Mouse (Mus musculus) embryonic facial prominence, embryonic 11.5 days (tissue): ENCODE data around the gene Sfn. TPM values are rescaled to one million over a fixed set of nuclear protein-coding genes. Genes with fewer than 3 reads are reported as not detected.

Experiments
- ATAC-seq: fragments of 200-750 bp; cut with Nextera tagmentation; replicated peaks from 2 replicates; pipeline ENCODE4 v1.8.0; 2017; ENCODE audit warnings: low read depth; ENCODE audit not compliant: insufficient number of reproducible peaks, low FRiP score, low TSS enrichment
- DNase-seq: peaks from one replicate; pipeline ENCODE4 v3.0.0-alpha.2; 2015; ENCODE audit warnings: low spot score
- H3K27ac ChIP-seq: fragments of 300-500 bp; sonication (generic); replicated peaks from 2 replicates; pipeline ENCODE4 v1.5.1; 2014; ENCODE audit warnings: mild to moderate bottlenecking, low read depth, low read length, control low read depth
- H3K27me3 ChIP-seq: fragments of 300-500 bp; sonication (generic); 2 replicates; pipeline ENCODE4 v1.6.1; 2014; ENCODE audit warnings: mild to moderate bottlenecking, low read length, moderate library complexity, mixed read lengths; ENCODE audit not compliant: control insufficient read depth, insufficient read depth
- H3K36me3 ChIP-seq: fragments of 300-500 bp; sonication (generic); replicated peaks from 2 replicates; pipeline ENCODE4 v1.6.1; 2014; ENCODE audit warnings: low read depth, mild to moderate bottlenecking, low read length, moderate library complexity, mixed read lengths; ENCODE audit not compliant: control insufficient read depth, insufficient read depth
- H3K4me1 ChIP-seq: fragments of 300-500 bp; sonication (generic); 2 replicates; pipeline ENCODE4 v1.6.1; 2014; ENCODE audit warnings: low read length, mixed read lengths; ENCODE audit not compliant: control insufficient read depth, insufficient read depth
- H3K4me2 ChIP-seq: fragments of 300-500 bp; sonication (generic); 2 replicates; pipeline ENCODE4 v1.6.1; 2014; ENCODE audit warnings: low read depth, mild to moderate bottlenecking, control low read depth, low read length, moderate library complexity
- H3K4me3 ChIP-seq: fragments of 300-500 bp; sonication (generic); 2 replicates; pipeline ENCODE4 v1.5.1; 2014; ENCODE audit warnings: low read depth, low read length, control low read depth
- H3K9ac ChIP-seq: fragments of 300-500 bp; sonication (generic); replicated peaks from 2 replicates; pipeline ENCODE4 v1.6.1; 2014; ENCODE audit warnings: mild to moderate bottlenecking, control low read depth, low read length
- H3K9me3 ChIP-seq: fragments of 300-500 bp; sonication (generic); replicated peaks from 2 replicates; pipeline ENCODE4 v1.6.1; 2016; ENCODE audit warnings: mild to moderate bottlenecking, low read length, inconsistent platforms, mixed read lengths; ENCODE audit not compliant: control insufficient read depth
- WGBS: fragments of 180-500 bp; shearing (Covaris S2); extraction: QIAGEN DNeasy Blood & Tissue Kit; methylation state at CpG from one replicate; pipeline ENCODE4 v1.1.7; 2014; 5-methylcytosine and 5-hydroxymethylcytosine counted together
- polyA plus RNA-seq: library from polyadenylated mRNA; unstranded; fragments of >200 nt; fragmentation: Nextera tagmentation; extraction: Ambion mirVana; gene quantifications from 2 replicates; pipeline ENCODE4 v1.2.1, GENCODE M21; 2014

The Sfn gene
- polyA plus RNA-seq, 1 experiment from 2014 or later = 32.4 TPM

DNA sequence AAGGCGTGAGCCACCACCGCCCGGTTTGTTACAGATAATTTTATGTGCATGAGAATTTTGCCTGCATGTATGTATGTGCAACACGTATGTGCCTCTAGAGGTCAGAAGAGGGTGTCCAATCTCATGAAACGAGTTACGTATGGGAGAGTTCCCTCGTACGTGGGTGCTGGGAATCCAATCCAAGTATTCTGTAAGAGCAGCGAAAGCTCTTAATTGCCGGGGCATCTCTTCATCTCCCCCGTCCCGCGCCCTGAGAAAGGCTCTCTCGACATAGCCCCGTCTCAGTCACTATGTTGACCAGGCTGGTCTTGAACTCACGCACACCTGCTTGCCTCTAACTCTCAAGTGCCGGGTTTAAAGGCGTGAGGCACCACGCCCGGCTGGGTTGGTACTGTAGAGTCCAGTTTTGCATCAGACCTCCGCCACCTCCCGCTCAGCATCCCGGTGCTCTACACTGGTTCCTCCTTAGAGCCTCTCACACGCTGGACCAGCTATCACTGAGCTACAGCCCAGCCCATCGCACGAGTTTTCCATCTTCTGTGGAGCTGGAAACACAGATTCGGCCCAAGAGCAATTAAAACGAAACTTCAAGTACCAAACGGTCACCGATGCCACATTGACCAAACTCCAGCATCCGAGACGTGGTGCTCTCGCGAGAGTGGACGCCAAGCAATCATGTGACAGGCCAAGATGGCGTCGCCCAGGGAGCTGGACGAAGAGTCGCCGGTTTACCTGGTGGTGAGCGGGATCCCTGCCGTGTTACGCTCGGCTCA lies 27.7 kb downstream of the Sfn start, which contains the start of gene Gpatch3:
Gpatch3 (plus strand) TSS at position 676 of the 773 bp plus-strand sequence.
- WGBS = 8% methylated on average over 44 of the region's 44 CpGs

GRCm38 (mm10) chr4:133570066-133570466 lies 31.9 kb downstream of the Sfn start:
- no peak for DNase-seq
- Histone ChIP-seq H3K4me2 (no peak overlapping the region), H3K27me3 (no peaks in the 10 kb centered on the region), H3K9ac (no peak overlapping the region), H3K4me1 (no peaks in the 10 kb centered on the region), H3K36me3 (no peaks in the 10 kb centered on the region), H3K9me3 (no peaks in the 10 kb centered on the region), H3K4me3 (no peak overlapping the region), H3K27ac (no peak overlapping the region)
- WGBS = 58% methylated on average over 10 of the region's 10 CpGs
- no peak for ATAC-seq

More for the DNA sequence above, 27.7 kb downstream of the Sfn start, which contains the start of gene Gpatch3:
- DNase-seq (peak; percentile 95), ATAC-seq (peak; percentile 77)
- Histone ChIP-seq H3K9ac (peak within 1 kb of the TSS; percentile 91), H3K9me3 (no peaks in the 10 kb centered on the region), H3K27me3 (no peaks in the 10 kb centered on the region), H3K4me3 (peak within 1 kb of the TSS; percentile 98), H3K4me1 (no peaks in the 10 kb centered on the region), H3K4me2 (peak within 1 kb of the TSS; percentile 89), H3K27ac (peak within 1 kb of the TSS; percentile 79), H3K36me3 (no peaks in the 10 kb centered on the region)

DNA sequence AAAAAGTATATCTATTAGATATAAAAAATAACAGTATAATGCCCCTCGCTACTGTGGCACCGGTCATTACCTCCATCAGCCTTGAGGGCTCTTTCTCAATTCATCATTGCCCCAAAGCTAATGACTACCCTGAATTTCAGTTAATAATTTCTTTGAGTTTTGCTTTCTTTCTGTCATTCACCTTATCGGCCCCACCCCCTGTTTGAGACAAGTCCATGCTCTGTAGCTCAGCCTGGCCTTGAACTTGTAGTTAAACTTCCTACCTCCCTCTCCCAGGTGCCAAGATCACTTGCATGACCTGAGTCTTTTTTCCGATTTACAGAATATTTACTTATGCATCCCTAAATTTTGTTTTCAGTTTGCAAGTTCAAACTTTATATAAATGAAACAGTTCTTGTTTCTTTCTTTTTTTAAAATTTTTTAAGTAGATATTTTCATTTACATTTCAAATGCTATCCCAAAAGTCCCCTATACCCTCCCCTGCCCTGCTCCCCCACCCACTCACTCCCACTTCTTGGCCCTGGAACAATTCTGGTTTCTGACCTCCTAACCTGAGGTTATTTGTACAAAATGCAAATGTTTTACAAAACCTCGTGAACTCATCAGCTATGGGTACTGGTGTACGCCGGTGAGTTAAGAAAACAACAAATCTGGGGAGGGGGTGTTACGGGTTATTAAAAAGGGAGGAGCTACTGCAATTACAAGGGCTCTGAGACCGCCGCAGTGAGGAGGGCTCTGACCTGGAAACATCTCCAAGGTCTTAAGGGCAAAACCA lies 32.5 kb downstream of the Sfn start:
- Histone ChIP-seq H3K4me1 (no peaks in the 10 kb centered on the region), H3K4me2 (no peak overlapping the region), H3K9ac (no peak overlapping the region), H3K9me3 (no peaks in the 10 kb centered on the region), H3K27me3 (no peaks in the 10 kb centered on the region), H3K4me3 (no peak overlapping the region), H3K36me3 (no peaks in the 10 kb centered on the region), H3K27ac (no peak overlapping the region)
- ATAC-seq (no peak), DNase-seq (no peak)
- WGBS = 78% methylated on average over 10 of the region's 10 CpGs

DNA sequence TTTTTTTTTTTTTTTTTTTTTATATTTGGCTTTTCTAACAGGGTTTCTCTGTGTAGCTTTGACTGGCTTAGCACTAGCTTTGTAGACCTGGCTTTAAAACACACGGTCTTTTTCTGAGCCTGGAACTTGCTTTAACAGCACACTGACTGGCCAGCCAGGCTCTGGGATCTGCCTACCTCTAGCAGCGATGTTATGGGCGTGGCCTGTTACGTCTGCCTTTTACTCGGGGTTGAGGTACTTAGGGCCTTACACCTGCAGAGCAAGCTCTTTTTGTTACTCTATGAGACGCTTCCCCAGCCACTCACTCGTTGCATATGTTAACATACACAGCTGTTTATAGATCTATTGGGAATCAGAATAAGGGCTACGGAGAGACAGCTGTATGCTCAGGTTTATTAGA lies 34.7 kb downstream of the Sfn start:
- no peak for DNase-seq
- no peak overlapping the region for H3K9ac ChIP-seq
- 29% methylated on average over 8 of the region's 8 CpGs for WGBS

GRCm38 (mm10) chr4:133563123-133563571 lies 38.8 kb downstream of the Sfn start:
- no peak overlapping the region for H3K4me2 ChIP-seq
- H3K4me1 ChIP-seq = no peaks in the 10 kb centered on the region
- no peak overlapping the region for H3K4me3 ChIP-seq
- H3K27ac ChIP-seq = no peak overlapping the region
- WGBS = 82% methylated on average over 11 of the region's 11 CpGs
- no peak for DNase-seq
- no peak overlapping the region for H3K9ac ChIP-seq
- no peaks in the 10 kb centered on the region for H3K36me3 ChIP-seq
- H3K27me3 ChIP-seq = no peaks in the 10 kb centered on the region
- ATAC-seq = no peak
- no peaks in the 10 kb centered on the region for H3K9me3 ChIP-seq

More for the DNA sequence above, 34.7 kb downstream of the Sfn start:
- Histone ChIP-seq H3K27me3 (no peaks in the 10 kb centered on the region), H3K4me1 (no peaks in the 10 kb centered on the region), H3K27ac (no peak overlapping the region), H3K4me3 (no peak overlapping the region), H3K9me3 (no peaks in the 10 kb centered on the region), H3K4me2 (no peak overlapping the region), H3K36me3 (no peaks in the 10 kb centered on the region)
- ATAC-seq = no peak

GRCm38 (mm10) chr4:133561622-133562021 lies 40.3 kb downstream of the Sfn start:
- Histone ChIP-seq H3K4me1 (no peaks in the 10 kb centered on the region), H3K36me3 (no peaks in the 10 kb centered on the region), H3K9ac (no peak overlapping the region), H3K27me3 (no peaks in the 10 kb centered on the region), H3K4me3 (no peak overlapping the region), H3K4me2 (no peak overlapping the region), H3K27ac (no peak overlapping the region), H3K9me3 (no peaks in the 10 kb centered on the region)
- no peak for ATAC-seq
- no peak for DNase-seq
- 73% methylated on average over 4 of the region's 4 CpGs for WGBS

DNA sequence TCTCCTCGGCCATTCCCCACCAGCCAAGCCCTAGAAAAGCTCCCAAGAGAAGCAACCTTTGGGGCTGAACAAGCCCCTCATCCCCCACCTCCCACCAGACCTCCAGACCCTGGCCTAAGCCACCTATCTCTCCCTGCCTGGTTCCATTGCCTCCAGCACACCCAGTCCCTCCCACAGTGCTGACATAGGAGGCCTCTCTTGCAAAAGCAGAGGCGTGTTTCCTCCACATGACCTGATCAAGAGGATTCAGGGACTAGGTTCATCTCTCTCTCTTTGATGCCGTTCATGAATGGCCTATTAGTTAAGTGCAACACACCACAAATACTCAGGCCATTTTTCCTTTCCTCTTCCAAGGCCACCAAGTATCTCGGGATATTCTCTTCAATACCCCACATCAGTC lies 42.1 kb downstream of the Sfn start:
- DNase-seq (no peak), ATAC-seq (no peak)
- Histone ChIP-seq H3K4me1 (no peaks in the 10 kb centered on the region), H3K9ac (no peak overlapping the region), H3K4me3 (no peak overlapping the region), H3K9me3 (no peaks in the 10 kb centered on the region), H3K4me2 (no peak overlapping the region), H3K27me3 (no peaks in the 10 kb centered on the region), H3K27ac (no peak overlapping the region), H3K36me3 (no peaks in the 10 kb centered on the region)
- 75% methylated on average over 4 of the region's 4 CpGs for WGBS
